Mouse (Mus musculus): ENCODE measurements around the gene Ttc23l. TPM values are rescaled to one million over a fixed set of nuclear protein-coding genes. Genes with fewer than 3 reads are reported as not detected.
"Not testable (repeated sequence)": the region's sequence is repeated elsewhere in the genome, so short reads cannot be mapped to it uniquely, and the experiment has no call there.

Ttc23l gene
- polyA plus RNA-seq, 1 experiment, result not detected

- no peaks in the 10 kb centered on the region; the same call in 1 of the 2 replicates for H3K4me1 ChIP-seq (ENCODE audit: control insufficient read depth, insufficient read depth, low read length)
- TF ChIP-seq POLR2A (IDR thresholded peaks at IDR 0.05; ENCODE audit: extremely low read depth, insufficient read depth, low read length) (no peak), CTCF (IDR thresholded peaks at IDR 0.05; ENCODE audit: extremely low read depth, insufficient read depth, low read length) (peak; percentile 14; the same call in 1 of the 2 replicates)
- H3K4me3 ChIP-seq (ENCODE audit: insufficient read depth, low read length), result no peak overlapping the region
- no peak overlapping the region for H3K27ac ChIP-seq (ENCODE audit: insufficient read depth, low read length)
These were observed 24.9 kb upstream of the Ttc23l start for GRCm38 (mm10) chr15:10583408-10583807.

GRCm38 (mm10) chr15:10579159-10579558 lies 20.7 kb upstream of the Ttc23l start:
- Histone ChIP-seq H3K27ac (ENCODE audit: insufficient read depth, low read length) (no peak overlapping the region), H3K4me1 (ENCODE audit: control insufficient read depth, insufficient read depth, low read length) (no peaks in the 10 kb centered on the region; the same call in 1 of the 2 replicates), H3K4me3 (ENCODE audit: insufficient read depth, low read length) (no peak overlapping the region)
- TF ChIP-seq POLR2A (IDR thresholded peaks at IDR 0.05; ENCODE audit: extremely low read depth, insufficient read depth, low read length) (no peak), CTCF (IDR thresholded peaks at IDR 0.05; ENCODE audit: extremely low read depth, insufficient read depth, low read length) (no peak)

- no peak for TF ChIP-seq CTCF (IDR thresholded peaks at IDR 0.05; ENCODE audit: extremely low read depth, insufficient read depth, low read length)
- no peak for TF ChIP-seq POLR2A (IDR thresholded peaks at IDR 0.05; ENCODE audit: extremely low read depth, insufficient read depth, low read length)
- H3K27ac ChIP-seq (ENCODE audit: insufficient read depth, low read length), result no peak overlapping the region
- H3K4me1 ChIP-seq (ENCODE audit: control insufficient read depth, insufficient read depth, low read length), result no peaks in the 10 kb centered on the region
- no peak overlapping the region for H3K4me3 ChIP-seq (ENCODE audit: insufficient read depth, low read length)
These were observed 8.0 kb upstream of the Ttc23l start for GRCm38 (mm10) chr15:10566486-10566885.

GRCm38 (mm10) chr15:10564201-10564600 lies 5.7 kb upstream of the Ttc23l start:
- Histone ChIP-seq H3K4me1 (ENCODE audit: control insufficient read depth, insufficient read depth, low read length) (no peaks in the 10 kb centered on the region), H3K4me3 (ENCODE audit: insufficient read depth, low read length) (no peak overlapping the region), H3K27ac (ENCODE audit: insufficient read depth, low read length) (no peak overlapping the region)
- TF ChIP-seq POLR2A (IDR thresholded peaks at IDR 0.05; ENCODE audit: extremely low read depth, insufficient read depth, low read length) (no peak), CTCF (IDR thresholded peaks at IDR 0.05; ENCODE audit: extremely low read depth, insufficient read depth, low read length) (no peak)

- Histone ChIP-seq H3K27ac (ENCODE audit: insufficient read depth, low read length) (no peak overlapping the region), H3K4me1 (ENCODE audit: control insufficient read depth, insufficient read depth, low read length) (no peaks in the 10 kb centered on the region), H3K4me3 (ENCODE audit: insufficient read depth, low read length) (no peak overlapping the region)
- TF ChIP-seq CTCF (IDR thresholded peaks at IDR 0.05; ENCODE audit: extremely low read depth, insufficient read depth, low read length) (no peak), POLR2A (IDR thresholded peaks at IDR 0.05; ENCODE audit: extremely low read depth, insufficient read depth, low read length) (no peak)
These were observed 3.8 kb upstream of the Ttc23l start for GRCm38 (mm10) chr15:10562281-10562680.

GRCm38 (mm10) chr15:10560005-10560404 lies 1.5 kb upstream of the Ttc23l start:
- H3K4me3 ChIP-seq (ENCODE audit: insufficient read depth, low read length), result no peak overlapping the region
- no peak overlapping the region for H3K27ac ChIP-seq (ENCODE audit: insufficient read depth, low read length)
- no peak for TF ChIP-seq CTCF (IDR thresholded peaks at IDR 0.05; ENCODE audit: extremely low read depth, insufficient read depth, low read length)
- no peak for TF ChIP-seq POLR2A (IDR thresholded peaks at IDR 0.05; ENCODE audit: extremely low read depth, insufficient read depth, low read length)
- H3K4me1 ChIP-seq (ENCODE audit: control insufficient read depth, insufficient read depth, low read length), result no peaks in the 10 kb centered on the region

GRCm38 (mm10) chr15:10554336-10554735 lies 4.1 kb downstream of the Ttc23l start:
- Histone ChIP-seq H3K4me1 (ENCODE audit: control insufficient read depth, insufficient read depth, low read length) (no peaks in the 10 kb centered on the region), H3K27ac (ENCODE audit: insufficient read depth, low read length) (no peak overlapping the region), H3K4me3 (ENCODE audit: insufficient read depth, low read length) (no peak overlapping the region)
- TF ChIP-seq CTCF (IDR thresholded peaks at IDR 0.05; ENCODE audit: extremely low read depth, insufficient read depth, low read length) (no peak), POLR2A (IDR thresholded peaks at IDR 0.05; ENCODE audit: extremely low read depth, insufficient read depth, low read length) (no peak)

GRCm38 (mm10) chr15:10540271-10541088 lies 18.0 kb downstream of the Ttc23l start:
- H3K4me1 ChIP-seq (ENCODE audit: control insufficient read depth, insufficient read depth, low read length), result no peaks in the 10 kb centered on the region
- no peak overlapping the region for H3K27ac ChIP-seq (ENCODE audit: insufficient read depth, low read length)
- no peak overlapping the region for H3K4me3 ChIP-seq (ENCODE audit: insufficient read depth, low read length)
- TF ChIP-seq CTCF (IDR thresholded peaks at IDR 0.05; ENCODE audit: extremely low read depth, insufficient read depth, low read length) (no peak), POLR2A (IDR thresholded peaks at IDR 0.05; ENCODE audit: extremely low read depth, insufficient read depth, low read length) (no peak)

- no peak overlapping the region for H3K4me3 ChIP-seq (ENCODE audit: insufficient read depth, low read length)
- TF ChIP-seq POLR2A (IDR thresholded peaks at IDR 0.05; ENCODE audit: extremely low read depth, insufficient read depth, low read length) (no peak), CTCF (IDR thresholded peaks at IDR 0.05; ENCODE audit: extremely low read depth, insufficient read depth, low read length) (no peak)
- no peak overlapping the region for H3K27ac ChIP-seq (ENCODE audit: insufficient read depth, low read length)
- H3K4me1 ChIP-seq (ENCODE audit: control insufficient read depth, insufficient read depth, low read length), result no peaks in the 10 kb centered on the region
These were observed 22.5 kb downstream of the Ttc23l start for GRCm38 (mm10) chr15:10535969-10536368.

- TF ChIP-seq CTCF (IDR thresholded peaks at IDR 0.05; ENCODE audit: extremely low read depth, insufficient read depth, low read length) (no peak), POLR2A (IDR thresholded peaks at IDR 0.05; ENCODE audit: extremely low read depth, insufficient read depth, low read length) (no peak)
- no peak overlapping the region for H3K27ac ChIP-seq (ENCODE audit: insufficient read depth, low read length)
- H3K4me1 ChIP-seq (ENCODE audit: control insufficient read depth, insufficient read depth, low read length), result no peaks in the 10 kb centered on the region
- no peak overlapping the region for H3K4me3 ChIP-seq (ENCODE audit: insufficient read depth, low read length)
These were observed 23.9 kb downstream of the Ttc23l start for GRCm38 (mm10) chr15:10534591-10534990.

GRCm38 (mm10) chr15:10533361-10533760 lies 25.1 kb downstream of the Ttc23l start:
- H3K27ac ChIP-seq (ENCODE audit: insufficient read depth, low read length); H3K4me3 ChIP-seq (ENCODE audit: insufficient read depth, low read length); H3K4me1 ChIP-seq (ENCODE audit: control insufficient read depth, insufficient read depth, low read length): not testable (repeated sequence)
